Mouse (Mus musculus) thymus, postnatal 36 days (tissue): ENCODE data around the gene Suco.

ENCODE experiments used
- DNase-seq, 2 experiments: peaks; one replicate each; pipeline ENCODE4 v3.0.0; 2022; ENCODE audit warnings: mixed read lengths in 2 of 2

Suco gene

DNA sequence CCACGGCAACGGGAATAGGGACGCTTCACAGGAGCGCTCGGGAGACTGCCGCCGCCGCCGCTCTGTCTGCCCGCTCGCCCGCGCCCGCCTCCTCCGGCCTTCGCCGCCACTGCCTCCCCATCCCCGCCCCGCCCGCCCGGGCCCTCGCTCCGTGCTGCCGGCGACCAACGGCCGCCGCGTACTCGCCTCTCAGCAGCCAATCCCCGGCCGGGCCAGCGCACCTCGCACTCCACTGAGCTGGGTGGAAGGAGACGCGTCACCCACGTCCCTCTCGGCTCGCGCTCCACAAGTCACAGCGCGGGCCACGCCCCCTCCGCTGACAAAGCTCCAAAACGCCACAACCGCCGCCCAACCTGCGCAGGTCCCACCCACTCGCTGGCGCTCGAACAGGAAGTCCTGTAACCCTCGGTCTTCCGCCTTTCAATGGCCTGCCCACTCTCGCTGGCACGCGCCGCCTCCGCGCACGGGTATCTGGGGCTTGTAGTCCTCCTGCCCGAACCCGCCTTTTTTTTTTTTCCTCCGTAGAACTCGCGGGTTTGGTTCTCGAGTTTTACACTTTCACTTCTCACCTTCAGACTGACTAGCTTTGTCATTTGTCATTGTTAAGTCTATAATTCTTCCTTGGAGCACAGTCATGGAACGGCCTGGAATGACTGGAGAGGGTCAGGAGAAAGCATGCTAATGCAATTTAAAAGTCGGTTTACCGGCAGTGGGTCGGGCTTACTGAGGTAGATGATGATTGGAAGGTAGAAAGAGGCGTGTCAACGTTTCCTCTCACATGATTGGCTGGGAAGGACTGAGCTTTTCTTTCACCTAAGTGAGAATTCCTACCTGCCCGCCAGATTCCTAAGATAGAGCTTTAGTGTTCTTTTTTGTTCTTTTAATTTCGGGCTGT is at the start of gene Suco:
Gene Suco (minus strand): TSS at position 130 of the 895 bp plus-strand sequence.
- peak; percentile 99 to 100 for DNase-seq

GRCm38 (mm10) chr1:161925281-161925805 is 48.9 kb upstream of the Suco start:
- DNase-seq = no peak

- no peak for DNase-seq
Measured at GRCm38 (mm10) chr1:161924321-161924720, 47.8 kb upstream of the Suco start.

- DNase-seq = no peak
Measured at GRCm38 (mm10) chr1:161921928-161922327, 45.4 kb upstream of the Suco start.

DNA sequence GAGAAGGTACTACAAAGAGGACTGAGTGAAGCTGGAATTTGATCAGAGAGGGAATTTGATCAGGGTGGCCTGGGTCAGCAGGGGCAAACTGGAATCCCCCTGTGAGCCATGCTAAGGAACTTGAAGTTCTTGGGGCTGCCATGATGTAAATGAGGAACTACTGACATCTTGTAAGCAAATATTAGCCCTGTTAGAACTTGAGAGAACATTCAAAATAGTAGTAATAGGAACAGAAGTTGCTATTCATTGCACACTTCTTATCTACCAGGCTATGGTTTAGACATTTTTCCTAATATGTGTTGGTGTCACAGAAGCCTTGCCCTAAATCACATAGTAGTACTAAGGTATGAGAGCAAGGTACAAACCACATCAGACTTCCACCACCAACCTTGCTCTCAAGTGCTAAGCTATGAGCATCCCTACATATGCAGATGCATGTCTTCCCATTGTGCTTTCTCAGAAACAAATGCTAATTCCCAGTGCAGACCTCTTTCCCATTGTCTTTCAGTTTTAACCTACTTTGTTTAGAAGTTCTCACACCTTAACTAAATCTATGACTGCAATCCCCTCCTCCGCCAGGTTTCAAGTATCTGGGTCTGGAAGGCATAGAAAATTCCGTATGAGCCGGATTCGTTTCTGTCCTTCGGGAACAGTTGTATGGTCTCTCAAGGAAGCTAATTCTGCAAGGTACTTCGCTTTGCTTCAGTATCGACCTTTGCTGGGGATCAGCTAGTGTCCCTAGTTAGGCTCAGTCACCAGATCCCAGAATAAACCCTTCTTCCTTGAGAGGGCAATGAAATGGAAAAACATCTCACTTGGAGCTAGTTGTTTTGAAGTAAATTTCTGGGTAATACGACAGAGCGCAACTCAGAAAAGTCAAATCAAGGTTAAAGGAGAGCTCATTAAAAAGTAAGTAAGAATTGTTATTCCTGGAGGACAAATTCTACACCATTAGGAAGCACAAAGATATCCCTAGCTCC is 44.3 kb upstream of the Suco start:
- no peak for DNase-seq

DNA sequence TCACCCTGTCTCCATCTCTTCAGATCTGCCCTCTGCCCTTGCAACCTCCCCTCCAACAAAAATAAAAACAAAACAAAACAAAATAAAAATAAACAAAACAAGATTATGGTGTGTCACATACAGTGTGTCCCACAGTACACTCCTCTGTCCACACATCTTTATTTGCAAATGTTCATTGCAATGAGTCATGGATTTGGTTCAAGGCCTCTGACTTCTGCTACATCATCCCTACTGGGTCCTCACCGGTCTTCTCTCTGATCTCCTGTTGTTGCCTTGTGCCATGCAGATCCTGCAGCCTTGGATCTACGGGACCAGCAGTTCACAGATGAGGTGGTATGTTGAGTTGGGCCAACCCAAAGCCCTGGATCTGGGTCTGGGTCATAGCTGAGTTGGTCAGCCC is 43.1 kb upstream of the Suco start:
- no peak for DNase-seq

GRCm38 (mm10) chr1:161918682-161919372 is 42.3 kb upstream of the Suco start:
- DNase-seq = no peak

- DNase-seq = no peak
Measured at GRCm38 (mm10) chr1:161917940-161918484, 41.5 kb upstream of the Suco start.

GRCm38 (mm10) chr1:161916036-161916435 is 39.6 kb upstream of the Suco start:
- no peak for DNase-seq

- no peak for DNase-seq
Measured at GRCm38 (mm10) chr1:161913648-161913984, 37.1 kb upstream of the Suco start.

- DNase-seq = no peak
Measured at GRCm38 (mm10) chr1:161912940-161913647, 36.6 kb upstream of the Suco start.

- DNase-seq = no peak
Measured at GRCm38 (mm10) chr1:161909074-161909473, 32.6 kb upstream of the Suco start.

DNA sequence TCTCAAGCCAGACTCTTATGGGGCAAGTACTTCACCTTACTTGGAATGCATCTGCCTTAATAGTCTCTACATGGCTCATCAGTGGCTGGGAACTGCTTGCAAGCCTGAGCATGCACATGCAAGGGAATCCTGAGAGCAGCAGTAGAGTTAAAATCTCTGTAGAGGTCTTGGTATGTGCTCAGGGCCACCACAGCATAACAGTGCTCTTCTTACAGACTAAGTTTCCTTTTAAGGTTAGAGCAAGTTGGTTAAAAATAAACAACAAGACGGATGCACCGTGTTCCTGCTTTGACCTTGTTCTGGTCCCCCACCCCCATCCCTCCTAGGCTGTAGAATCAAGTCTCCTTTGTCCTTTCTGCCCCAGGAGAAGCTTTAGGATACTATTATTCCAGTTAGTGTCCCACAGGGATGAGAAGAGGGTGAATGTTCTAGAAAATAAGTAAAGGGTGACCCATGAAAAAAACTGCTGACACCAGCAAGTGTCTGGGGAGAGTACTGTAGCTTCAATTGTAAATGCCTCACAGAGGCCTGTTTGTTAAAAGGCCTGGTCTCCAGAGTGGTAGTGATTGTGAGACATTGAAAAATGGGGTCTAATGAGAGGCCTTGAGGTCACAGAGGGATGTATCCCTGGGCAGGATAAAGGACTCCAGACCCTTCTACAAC is 31.4 kb upstream of the Suco start:
- DNase-seq = peak in 1 of 2 experiments; percentile 15

DNA sequence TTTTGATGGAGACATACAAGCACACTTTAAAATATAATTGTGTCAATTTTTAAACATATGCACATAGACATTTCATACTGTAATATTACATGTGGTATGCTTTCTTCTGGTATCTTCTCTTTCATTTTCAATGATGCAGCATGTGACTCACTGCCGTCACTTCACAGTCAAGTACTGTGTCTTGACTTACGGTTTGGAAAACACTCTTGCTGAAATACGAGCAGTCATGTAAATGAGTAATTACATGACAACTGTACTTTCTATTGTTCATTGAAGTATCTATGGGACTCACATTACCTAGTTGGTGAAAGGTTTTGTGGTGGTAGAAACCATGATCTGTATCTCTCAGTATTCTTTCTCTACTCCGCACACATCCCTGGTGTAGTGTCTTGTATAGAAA is 30.6 kb upstream of the Suco start:
- no peak for DNase-seq

DNA sequence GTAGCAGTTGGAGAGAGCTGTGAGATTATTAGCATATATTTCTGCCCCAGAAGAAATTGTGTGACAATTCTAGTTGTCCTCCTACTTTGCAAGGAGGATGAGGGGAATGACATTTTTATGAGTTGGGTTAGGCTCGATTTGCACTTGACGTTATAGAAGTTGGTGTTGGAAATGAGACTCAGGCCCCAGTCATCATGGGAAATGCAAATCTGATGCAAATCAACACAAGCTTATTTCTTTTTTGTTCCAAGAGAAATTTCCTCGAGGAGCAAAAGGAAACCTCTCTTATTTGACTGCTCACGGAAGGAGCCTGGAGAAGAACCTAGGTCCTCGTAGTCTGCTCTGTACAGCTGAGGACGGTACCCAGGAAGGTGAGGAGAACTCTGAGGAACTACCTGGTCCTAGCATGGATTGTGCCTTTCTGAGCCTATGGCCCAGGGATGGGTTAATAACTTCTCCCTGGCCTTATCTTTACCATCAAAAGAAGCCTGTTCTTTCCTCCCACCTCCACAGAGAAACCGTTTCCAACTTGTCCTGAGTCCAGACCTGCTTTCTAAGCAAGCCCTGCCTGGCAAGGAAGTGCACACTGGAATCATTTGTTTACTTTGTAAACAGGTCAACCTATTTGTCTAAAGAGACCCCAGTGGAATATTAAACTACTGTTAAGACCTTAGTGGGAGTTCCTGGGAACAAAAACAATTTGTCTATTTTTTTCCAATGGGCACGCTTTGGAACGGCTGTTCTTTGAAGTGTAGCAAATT is 26.4 kb upstream of the Suco start:
- no peak for DNase-seq

- DNase-seq = no peak
Measured at GRCm38 (mm10) chr1:161900129-161900528, 23.6 kb upstream of the Suco start.

GRCm38 (mm10) chr1:161897235-161897634 is 20.8 kb upstream of the Suco start:
- DNase-seq = no peak

DNA sequence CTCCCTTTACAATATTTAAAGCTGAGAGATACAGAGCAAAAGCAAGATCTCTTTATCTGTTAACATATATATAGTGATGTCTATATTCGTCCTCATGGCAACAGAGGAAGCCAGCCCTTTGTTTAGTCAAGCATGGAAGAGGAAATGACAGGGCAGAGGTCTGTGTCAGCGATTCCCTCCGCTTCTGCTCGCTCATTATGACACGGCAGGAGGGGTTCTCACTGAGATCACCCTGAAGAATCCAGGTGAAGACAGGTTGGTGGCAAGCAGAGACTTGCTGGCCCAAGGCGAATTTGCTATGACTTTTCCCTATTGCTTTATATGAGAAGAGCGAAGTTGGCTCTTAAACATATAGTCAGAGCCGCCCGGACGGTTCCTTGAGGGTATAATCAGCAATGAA is 19.6 kb upstream of the Suco start:
- peak in 1 of 2 experiments; percentile 16 for DNase-seq

GRCm38 (mm10) chr1:161895014-161895413 is 18.5 kb upstream of the Suco start:
- no peak for DNase-seq

DNA sequence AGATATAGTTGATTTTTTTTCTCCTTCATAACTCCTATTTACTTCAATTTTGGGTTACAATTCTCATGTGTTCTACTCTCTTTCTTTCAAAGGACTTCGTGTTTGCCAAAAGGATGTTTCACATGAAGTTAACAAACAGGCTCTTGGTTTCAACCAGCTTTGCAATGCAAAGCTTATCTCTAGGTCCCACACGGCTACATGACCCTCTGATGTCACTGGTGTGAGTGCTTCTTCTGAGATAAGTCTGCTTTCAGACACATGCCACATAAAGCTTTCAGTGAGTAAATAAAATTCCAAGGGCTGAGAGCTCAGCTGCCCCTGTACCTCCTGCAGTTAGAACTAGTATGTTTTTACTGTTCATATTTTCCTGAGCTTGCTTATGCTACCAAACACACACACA is 18.1 kb upstream of the Suco start:
- no peak for DNase-seq
